Mouse (Mus musculus): ENCODE measurements at regions not wholly inside any gene's neighbourhood (a gene's known extent, or its start where the extent isn't known, plus 50 kb on each side); places are given as distances from the start of the nearest gene placed in this dataset.

DNA sequence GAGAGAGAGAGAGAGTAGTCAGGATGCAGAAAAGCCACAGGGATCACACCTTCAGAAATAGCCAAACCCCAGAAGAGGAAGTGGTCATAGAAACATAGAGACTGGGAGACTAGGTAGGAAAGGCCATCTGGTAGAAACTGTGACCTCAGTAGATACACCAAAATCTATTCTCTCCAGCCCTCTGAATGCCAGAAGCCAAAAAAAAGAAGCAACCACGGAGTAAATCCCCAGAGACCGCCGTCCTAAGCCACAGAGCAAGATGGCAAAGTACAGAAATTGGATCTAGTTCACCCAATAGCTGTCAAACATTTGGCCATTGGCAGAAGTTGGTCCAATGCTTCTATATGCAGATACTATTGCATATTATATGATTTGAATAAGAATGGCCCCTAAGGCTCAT, 86.5 kb upstream of the Usp24 start:
- DNase-seq (ENCODE audit: low read depth): no peak

DNA sequence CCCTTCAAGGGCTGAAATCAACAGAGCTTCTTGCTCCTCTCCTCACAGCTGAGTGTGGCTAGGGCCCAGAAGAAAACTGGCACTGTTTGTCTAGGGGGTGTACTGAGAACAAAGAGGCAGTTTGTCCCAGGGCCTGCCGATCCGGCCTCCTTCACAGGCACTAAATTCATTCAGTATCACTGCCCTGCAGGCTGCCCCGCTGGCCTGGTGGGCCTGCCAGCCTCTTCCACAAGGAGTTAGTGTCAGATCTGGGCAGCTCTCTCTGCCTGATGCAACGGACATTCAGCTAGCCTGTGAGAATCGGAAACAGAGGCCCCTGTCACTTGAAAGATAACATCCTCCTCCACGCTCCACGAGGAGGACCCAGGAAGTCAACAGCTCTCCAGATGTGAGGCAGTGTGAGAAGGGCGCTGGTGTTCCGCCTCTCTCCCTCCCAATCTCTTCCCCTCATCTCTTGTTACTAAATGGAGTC, 83.5 kb upstream of the Usp24 start:
- no peak for DNase-seq (ENCODE audit: low read depth)

DNA sequence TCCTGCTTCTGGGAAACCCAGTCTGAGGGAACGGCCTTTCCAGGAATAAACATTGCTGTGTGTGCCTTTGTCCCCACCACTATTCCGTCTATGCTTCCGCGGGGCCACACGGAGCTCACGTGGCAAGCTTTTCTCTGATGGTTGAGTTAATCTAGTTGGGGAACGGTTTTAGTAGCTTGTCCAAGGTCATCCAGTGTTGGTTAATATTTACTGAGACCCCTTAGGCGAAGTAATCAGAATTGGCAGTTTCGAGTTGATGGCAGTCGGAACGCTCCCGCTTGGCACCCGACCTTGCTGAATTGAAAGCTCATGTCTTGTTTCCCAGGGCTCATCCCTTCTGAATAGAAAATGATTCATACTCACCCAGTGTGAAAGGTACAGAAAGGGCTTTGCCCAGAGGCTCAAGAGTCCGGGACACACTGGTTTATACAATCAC, 71.6 kb upstream of the Usp24 start:
- no peak for DNase-seq (ENCODE audit: low read depth)

DNA sequence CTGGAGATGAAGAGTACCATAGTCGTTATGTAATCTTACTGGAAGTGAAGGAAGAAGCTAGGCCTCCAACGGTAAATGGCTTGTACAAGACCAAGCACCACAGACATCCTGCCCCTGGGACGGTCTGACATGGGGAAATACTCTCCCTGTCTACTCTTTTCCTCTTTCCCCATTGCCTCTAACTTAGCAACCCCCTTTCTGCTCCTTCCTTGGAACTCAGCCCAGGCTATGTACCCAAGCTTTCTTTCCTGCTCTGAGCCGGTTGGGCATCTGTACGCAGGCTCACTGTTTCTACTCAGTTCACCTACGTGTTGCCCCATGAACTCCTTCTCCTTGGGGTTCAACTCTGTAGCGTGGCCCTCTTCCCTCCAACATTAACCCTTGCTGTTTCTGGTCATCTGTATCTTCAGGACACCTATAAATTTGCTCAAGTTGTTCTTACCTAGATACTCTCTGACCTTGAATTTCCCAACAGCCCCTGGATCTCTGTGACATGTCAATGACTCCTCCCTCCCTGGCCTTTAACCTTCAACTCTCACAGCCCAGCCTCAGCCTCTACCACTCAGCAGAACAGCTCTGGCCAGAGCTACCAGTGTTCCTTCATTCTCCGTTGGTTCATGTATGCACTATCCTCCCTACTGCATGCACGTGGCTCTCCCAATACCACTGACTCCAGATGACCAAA, 71.0 kb upstream of the Usp24 start:
- no peak for DNase-seq (ENCODE audit: low read depth)

DNA sequence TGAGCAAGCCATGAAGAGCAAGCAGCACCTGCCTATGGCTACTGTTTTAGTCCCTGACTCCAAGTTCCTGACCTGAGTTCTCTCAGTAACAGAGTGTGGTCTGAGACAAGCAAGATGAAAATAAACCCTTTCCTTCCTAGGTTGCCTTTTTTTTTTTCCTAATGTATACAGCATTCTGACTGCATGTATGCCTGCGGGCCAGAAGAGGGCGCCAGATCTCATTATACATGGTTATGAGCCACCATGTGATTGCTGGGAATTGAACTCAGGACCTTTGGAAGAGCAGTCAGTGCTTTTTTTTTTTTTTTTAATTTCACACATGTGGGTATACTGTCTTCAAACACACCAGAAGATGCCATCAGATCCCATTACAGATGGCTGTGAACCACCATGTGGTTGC, 69.3 kb upstream of the Usp24 start:
- DNase-seq (ENCODE audit: low read depth): no peak

DNA sequence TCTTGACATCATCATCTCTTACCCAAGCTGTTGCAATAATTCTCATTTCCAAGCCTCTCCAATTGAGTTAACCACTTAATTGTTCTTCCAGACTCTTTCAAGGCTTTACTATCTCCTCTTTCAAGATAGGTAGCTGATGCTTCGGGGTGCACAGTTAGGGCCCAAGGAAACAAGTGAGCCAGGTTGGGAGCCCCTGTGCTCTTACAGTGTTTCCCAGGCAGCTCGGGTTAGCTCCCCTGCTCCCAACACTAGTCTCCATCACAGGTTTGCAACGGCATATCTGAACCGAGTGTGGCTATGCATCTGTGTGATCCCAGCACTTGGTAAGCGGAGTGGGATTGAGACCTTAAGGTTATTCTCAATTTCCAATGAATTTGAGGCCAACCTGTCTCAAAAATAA, 68.6 kb upstream of the Usp24 start:
- DNase-seq (ENCODE audit: low read depth): no peak

DNA sequence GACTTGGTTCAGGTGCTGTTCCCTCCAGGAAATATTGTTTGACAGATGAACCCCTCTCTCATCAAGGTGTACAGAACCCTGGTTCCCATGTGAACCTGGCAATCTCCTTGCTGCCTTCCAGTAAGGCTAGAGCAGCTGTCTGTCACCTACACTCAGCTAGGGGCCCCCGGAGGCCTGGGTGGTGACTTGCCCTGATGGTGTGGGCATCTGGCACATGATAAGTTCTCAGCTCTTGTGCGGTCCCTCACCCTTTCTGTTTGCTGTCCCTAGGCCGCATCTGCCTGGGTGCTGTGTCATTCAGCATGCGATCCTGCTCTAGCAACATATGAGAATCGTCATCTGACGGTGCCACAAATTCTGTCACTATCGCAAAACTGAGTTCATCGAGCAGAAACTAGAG, 67.7 kb upstream of the Usp24 start:
- DNase-seq (ENCODE audit: low read depth): no peak

DNA sequence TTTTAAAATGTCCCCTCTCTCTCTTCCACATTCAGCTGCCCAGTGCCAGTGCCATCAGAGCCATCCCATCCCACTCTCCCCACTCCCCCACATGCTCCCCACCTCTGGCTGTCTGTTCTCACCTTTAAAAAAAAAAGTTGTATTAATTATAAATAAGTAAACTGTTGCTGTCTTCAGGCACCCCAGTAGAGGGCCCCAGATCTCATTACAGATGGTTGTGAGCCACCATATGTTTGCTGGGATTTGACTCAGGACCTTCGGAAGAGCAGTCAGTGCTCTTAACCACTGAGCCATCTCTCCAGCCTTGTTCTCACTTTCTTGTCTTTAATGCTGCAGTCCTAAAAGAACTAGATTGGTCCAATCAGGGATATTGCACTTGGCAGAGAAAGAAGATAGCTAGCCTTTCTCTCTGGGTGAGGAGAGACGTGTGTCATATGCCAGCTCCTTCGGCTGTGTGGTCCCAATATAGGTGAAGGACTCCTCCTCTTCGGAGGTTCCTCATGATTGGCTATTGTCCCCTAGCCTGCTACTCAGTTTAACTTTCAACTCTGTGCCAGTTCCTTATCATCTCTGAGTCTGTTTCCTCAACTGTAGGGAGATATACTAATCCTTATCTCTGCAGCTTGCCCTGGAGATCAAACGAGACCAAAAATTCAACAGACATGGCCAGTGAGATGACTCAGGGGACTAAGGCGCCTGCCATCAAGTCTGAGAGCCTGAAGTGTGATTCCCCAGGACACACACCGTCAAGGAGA, 66.8 kb upstream of the Usp24 start:
- DNase-seq (ENCODE audit: low read depth): no peak

DNA sequence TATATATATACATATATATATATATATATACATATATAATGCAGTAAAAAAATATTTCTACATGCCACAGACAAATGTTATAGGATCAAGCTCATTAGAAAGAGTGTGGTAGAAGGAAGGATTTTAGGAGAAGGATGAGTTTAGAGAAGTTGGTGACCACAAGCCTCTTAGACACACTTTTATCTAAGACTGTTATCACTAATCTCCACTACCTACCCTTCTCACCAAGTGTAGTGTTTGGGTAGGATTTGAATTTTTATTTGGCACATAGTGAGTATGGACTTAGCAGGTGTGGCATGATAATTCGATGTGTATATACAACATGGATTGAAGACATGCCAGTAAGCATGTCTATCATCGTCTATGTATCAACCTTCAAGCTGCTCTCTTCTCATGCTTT, 66.0 kb upstream of the Usp24 start:
- no peak for DNase-seq (ENCODE audit: low read depth)

DNA sequence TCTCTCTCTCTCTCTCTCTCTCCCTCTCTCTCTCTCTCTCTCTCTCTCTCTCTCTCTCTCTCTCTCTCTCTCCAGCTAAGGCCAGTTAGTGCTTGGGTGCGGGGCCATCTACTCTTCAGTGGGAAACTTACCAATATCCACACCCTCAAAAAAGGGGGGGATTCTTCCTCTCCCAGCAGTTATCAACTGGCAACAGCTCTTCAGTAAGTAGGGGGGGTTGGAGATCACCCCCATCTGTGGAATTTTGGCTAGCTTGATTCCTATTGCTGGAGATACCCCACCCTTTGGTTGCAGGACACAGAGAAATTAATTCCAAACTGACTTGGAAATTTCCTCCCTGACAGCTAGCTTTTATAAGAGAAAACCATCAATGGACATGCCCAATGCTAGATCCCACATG, 64.6 kb upstream of the Usp24 start:
- DNase-seq (ENCODE audit: low read depth): no peak

DNA sequence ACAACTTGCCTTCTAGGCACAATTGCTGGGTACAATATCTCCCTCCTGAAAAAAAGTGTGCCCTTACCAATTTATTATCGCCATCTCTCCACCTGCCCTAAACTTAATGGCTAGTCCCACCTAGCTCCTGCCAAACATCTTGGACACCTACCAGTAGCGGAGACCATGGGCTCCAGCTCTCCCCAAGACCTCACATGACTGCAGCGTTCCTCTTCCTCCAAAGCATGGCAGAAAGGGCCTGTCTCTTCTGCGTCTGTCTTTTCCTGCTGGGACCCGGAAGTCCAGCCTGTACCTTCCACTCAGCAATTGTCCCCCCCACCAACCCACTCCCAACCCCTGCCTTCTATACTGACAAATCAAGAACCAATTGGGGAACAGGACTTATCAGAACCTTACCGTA, 63.1 kb upstream of the Usp24 start:
- no peak for DNase-seq (ENCODE audit: low read depth)

DNA sequence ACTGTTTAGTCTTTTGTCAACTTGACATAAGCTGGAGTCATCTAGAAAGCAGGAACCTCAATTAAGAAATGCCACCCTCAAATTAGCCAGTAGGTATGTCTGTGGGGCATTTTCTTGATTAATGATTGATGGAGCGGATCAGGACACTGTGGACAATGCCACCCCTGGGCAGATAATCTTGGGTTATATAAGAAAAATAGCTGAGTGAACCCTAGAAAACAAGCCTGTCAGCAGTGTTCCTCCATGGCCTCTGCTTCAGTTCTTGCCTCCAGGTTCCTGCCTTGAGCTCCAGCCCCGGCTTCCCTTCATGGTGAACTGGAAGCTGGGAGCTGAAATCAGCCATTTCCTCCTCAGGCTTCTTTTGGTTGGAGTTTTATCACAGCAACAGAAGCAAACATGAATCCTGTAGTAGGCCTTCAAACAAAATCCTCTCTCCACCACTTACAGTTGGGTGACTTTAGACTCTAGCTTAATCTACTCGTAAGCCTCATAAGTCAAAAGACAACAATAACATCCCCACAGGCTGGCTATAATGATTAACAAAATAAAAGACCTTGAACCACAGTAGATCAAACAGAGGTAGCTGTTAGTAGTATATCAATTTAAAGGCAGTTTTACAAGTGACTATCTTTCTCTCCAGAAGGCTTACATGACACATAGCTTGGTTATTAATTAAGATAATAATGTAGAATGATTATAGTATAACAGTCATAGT, 61.1 kb upstream of the Usp24 start:
- no peak for DNase-seq (ENCODE audit: low read depth)

DNA sequence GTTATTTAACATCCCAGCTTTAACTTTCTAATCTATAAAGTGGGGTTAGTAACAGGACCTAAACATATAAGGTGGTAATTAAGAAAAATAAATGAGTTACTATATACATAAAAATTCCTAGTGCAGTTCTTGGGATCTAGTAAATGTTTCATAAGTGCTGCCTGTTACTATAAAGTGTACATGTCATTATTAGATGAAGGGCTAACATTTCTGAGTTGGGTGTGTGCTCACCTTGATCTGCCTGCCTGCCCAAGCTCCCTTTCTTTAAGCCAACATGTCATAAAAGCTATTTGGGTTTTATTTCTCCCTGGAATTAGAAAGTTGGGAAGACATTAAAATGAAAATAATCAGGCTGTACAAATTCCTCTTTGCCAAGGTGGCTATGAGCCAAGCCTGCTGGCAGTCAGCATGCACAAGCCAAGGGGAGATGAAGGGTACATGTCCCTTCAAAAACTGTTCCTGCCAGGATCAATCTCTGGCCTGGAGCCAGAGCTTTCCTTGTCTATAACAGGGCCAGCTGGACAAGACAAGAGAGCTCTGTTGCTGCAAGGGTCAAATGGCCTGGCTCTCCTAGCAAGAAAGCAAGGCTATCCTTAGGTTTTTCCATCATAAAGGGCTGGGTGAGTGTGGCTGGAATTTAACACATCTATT, 59.9 kb upstream of the Usp24 start:
- DNase-seq (ENCODE audit: low read depth): no peak

DNA sequence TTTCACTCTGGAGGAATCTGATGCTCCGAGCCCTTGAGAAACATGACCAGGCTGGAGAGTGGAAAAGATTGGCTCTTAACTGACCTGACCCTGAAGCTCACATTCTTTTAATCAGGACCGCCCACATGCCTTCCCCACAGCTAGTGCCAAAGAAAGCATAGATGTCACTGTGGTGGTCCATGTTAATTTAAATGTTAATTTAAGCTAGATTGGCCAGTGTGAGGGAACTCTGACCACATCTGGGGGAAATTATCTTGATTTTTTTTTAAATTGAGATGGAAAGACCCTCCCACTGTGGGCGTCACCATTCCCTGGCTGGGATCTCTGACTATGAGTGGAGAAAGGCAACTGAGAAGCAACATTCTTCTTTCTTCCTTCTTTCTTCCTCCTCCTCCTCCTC, 54.6 kb upstream of the Usp24 start:
- DNase-seq (ENCODE audit: low read depth): no peak

DNA sequence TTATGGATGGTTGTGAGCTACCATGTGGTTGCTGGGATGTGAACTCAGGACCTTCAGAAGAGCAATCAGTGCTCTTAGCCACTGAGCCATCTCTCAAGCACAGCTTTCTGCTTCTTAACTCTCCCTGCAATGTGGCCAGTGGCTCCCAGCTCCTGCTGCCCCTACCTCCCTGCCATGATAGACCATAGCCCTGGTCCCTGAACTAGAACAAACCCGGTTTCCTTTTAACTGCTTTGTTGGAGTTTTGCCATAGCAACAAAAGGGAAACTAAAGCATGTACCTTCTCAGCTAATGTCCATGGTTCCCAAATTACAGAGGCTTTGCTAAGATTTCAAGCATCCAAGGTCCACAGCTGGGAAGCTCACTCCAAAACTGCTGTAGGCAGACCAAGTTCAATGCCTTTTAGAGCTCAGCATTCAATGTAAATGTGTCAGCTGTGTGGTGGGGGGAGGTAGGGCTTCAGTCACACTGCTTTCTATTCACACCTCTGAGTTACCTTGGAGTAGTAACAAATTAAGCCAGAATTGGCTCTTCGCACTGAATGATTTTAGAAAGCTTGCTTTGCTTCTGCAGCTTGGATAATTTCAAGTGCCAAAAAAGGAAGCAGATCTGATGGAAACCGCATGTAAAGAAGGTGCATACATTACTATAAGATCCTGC, 54.0 kb upstream of the Usp24 start:
- no peak for DNase-seq (ENCODE audit: low read depth)

DNA sequence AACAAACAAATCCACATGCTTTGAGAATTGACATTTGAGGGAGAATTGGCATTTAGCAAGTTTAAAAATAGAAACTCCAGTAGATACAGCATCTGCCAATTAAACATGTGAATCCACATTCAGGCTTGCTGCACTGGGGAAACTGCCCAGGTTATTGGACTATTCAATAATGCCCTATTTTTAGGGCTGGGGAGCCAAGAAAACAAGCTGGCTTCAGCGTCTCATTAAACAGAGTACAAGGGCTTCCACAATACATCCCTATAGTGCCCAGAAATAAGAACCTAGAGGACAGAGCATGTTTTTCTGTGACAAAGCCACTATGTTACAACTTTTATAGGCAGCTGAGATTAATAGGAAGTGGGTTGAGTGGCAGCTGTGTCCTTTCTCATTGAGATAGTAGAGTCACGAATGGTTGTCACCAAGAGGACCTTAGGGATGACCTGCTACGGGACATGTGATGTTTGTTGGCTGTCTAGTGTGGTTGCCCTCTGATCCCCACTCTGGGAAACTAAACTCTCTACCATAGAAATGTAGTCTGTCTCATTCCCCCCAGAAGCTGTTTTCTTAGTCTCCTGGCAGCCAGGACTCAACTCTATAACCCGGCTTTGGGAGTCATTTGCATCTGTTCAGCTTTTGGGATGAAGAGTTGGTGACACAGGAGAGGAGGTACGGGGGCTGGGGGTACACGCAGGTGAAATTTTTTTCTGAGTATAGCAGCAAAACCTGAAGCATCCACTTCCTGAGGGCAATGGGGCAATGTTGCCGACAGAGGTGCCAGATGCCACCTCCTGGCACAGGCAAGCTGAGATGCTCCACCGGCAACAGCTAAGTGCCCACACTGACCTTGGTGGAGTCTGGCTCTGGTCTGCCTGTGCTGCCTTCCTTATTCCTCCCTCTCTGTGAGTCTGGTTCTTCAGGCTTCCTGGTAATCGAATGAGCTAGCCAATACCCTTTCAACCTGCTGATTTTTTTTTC, 53.0 kb upstream of the Usp24 start:
- no peak for DNase-seq (ENCODE audit: low read depth)
